Mouse (Mus musculus): ENCODE results near the gene Washc3. TPM values are rescaled to one million over a fixed set of nuclear protein-coding genes. Genes with fewer than 3 reads are reported as not detected.

Gene Washc3
- 10 to 100 TPM; 58.0 to 58.9 TPM for total RNA-seq (2021)
- long read RNA-seq, experiment 1, transcript Washc3-203 (7 exons, 838 nt), result minor isoform, 7 of 49 reads
- long read RNA-seq, experiment 1, transcript Washc3-201 (7 exons, 1,052 nt), result major isoform, 33 of 49 reads
- long read RNA-seq, experiment 1, partial matches to known transcripts, result 6 of 49 reads
- long read RNA-seq, experiment 1, other reads (novel, unspliced or antisense), result 3 of 49 reads
- long read RNA-seq, experiment 2, transcript Washc3-203 (7 exons, 838 nt), result minor isoform, 18 of 81 reads
- long read RNA-seq, experiment 2, transcript Washc3-201 (7 exons, 1,052 nt), result major isoform, 35 of 81 reads
- long read RNA-seq, experiment 2, partial matches to known transcripts, result 28 of 81 reads
- long read RNA-seq, experiment 2, other reads (novel, unspliced or antisense), result 0 of 81 reads

GRCm38 (mm10) chr10:88200951-88201638 lies at the start of gene Washc3:
TSS of gene Washc3 (plus strand) at chr10:88201093.
- peak; percentile 66 to 83 for DNase-seq (ENCODE audit: low spot score in 2 of 2)

GRCm38 (mm10) chr10:88151658-88152057 lies 49.2 kb upstream of the Washc3 start:
- DNase-seq (ENCODE audit: low spot score in 2 of 2), result no peak

- no peak for DNase-seq (ENCODE audit: low spot score in 2 of 2)
These were observed 38.8 kb upstream of the Washc3 start for GRCm38 (mm10) chr10:88162096-88162495.

GRCm38 (mm10) chr10:88162676-88163075 lies 38.2 kb upstream of the Washc3 start:
- DNase-seq (ENCODE audit: low spot score in 2 of 2), result no peak

- DNase-seq (ENCODE audit: low spot score in 2 of 2), result no peak
These were observed 34.7 kb upstream of the Washc3 start for GRCm38 (mm10) chr10:88166158-88166557.

GRCm38 (mm10) chr10:88167438-88168077 lies 33.3 kb upstream of the Washc3 start:
- no peak for DNase-seq (ENCODE audit: low spot score in 2 of 2)

- DNase-seq (ENCODE audit: low spot score in 2 of 2), result no peak
These were observed 352 bp upstream of the Washc3 start for GRCm38 (mm10) chr10:88200541-88200940.

- no peak for DNase-seq (ENCODE audit: low spot score in 2 of 2)
These were observed 757 bp downstream of the Washc3 start for GRCm38 (mm10) chr10:88201650-88202049.

GRCm38 (mm10) chr10:88202581-88202980 lies 1.7 kb downstream of the Washc3 start:
- no peak for DNase-seq (ENCODE audit: low spot score in 2 of 2)

- DNase-seq (ENCODE audit: low spot score in 2 of 2), result no peak
These were observed 2.3 kb downstream of the Washc3 start for GRCm38 (mm10) chr10:88203236-88203635.

GRCm38 (mm10) chr10:88212644-88213043 lies 11.8 kb downstream of the Washc3 start:
- DNase-seq (ENCODE audit: low spot score in 2 of 2), result no peak

GRCm38 (mm10) chr10:88214800-88215514 lies 14.1 kb downstream of the Washc3 start:
- DNase-seq (ENCODE audit: low spot score in 2 of 2), result no peak

GRCm38 (mm10) chr10:88218161-88218560 lies 17.3 kb downstream of the Washc3 start:
- DNase-seq (ENCODE audit: low spot score in 2 of 2), result no peak

- DNase-seq (ENCODE audit: low spot score in 2 of 2), result no peak
These were observed 20.8 kb downstream of the Washc3 start for GRCm38 (mm10) chr10:88221718-88222117.

- no peak for DNase-seq (ENCODE audit: low spot score in 2 of 2)
These were observed 24.5 kb downstream of the Washc3 start for GRCm38 (mm10) chr10:88225421-88225820.

GRCm38 (mm10) chr10:88227962-88228361 lies 27.1 kb downstream of the Washc3 start:
- DNase-seq (ENCODE audit: low spot score in 2 of 2), result no peak

GRCm38 (mm10) chr10:88228521-88229017 lies 27.7 kb downstream of the Washc3 start:
- no peak for DNase-seq (ENCODE audit: low spot score in 2 of 2)

GRCm38 (mm10) chr10:88231671-88232070 lies 30.8 kb downstream of the Washc3 start:
- DNase-seq (ENCODE audit: low spot score in 2 of 2), result no peak

GRCm38 (mm10) chr10:88232765-88233164 lies 31.9 kb downstream of the Washc3 start:
- no peak for DNase-seq (ENCODE audit: low spot score in 2 of 2)

- DNase-seq (ENCODE audit: low spot score in 2 of 2), result no peak
These were observed 43.8 kb downstream of the Washc3 start for GRCm38 (mm10) chr10:88244681-88245080.

GRCm38 (mm10) chr10:88250300-88250699 lies 49.4 kb downstream of the Washc3 start:
- no peak for DNase-seq (ENCODE audit: low spot score in 2 of 2)
